Mouse (Mus musculus): ENCODE data around the gene Prkab2. TPM values are rescaled to one million over a fixed set of nuclear protein-coding genes. Genes with fewer than 3 reads are reported as not detected.

Gene Prkab2
- polyA plus RNA-seq, 1 experiment from 2014 or later, result 8.3 TPM

GRCm38 (mm10) chr3:97649469-97649868 is 8.5 kb upstream of the Prkab2 start:
- 72% methylated on average over 6 of the region's 6 CpGs for WGBS
- Histone ChIP-seq H3K9ac (no peak overlapping the region), H3K27ac (replicated peaks) (no peak overlapping the region), H3K4me1 (no peaks in the 10 kb centered on the region), H3K27me3 (no peaks in the 10 kb centered on the region), H3K4me3 (replicated peaks) (no peak overlapping the region), H3K36me3 (no peaks in the 10 kb centered on the region), H3K4me2 (replicated peaks) (no peak overlapping the region), H3K9me3 (replicated peaks) (no peaks in the 10 kb centered on the region)
- ATAC-seq (ENCODE audit: insufficient number of reproducible peaks, low FRiP score, low TSS enrichment, low read depth), result no peak

- ATAC-seq (ENCODE audit: insufficient number of reproducible peaks, low FRiP score, low TSS enrichment, low read depth), result no peak
- Histone ChIP-seq H3K4me2 (replicated peaks) (no peak overlapping the region), H3K27me3 (no peaks in the 10 kb centered on the region), H3K9ac (no peak overlapping the region), H3K27ac (replicated peaks) (no peak overlapping the region), H3K36me3 (no peaks in the 10 kb centered on the region), H3K4me1 (no peaks in the 10 kb centered on the region), H3K4me3 (replicated peaks) (no peak overlapping the region), H3K9me3 (replicated peaks) (no peaks in the 10 kb centered on the region)
- 84% methylated on average over 10 of the region's 10 CpGs for WGBS
These were observed 6.4 kb upstream of the Prkab2 start for GRCm38 (mm10) chr3:97651604-97652003.

GRCm38 (mm10) chr3:97653781-97654180 is 4.2 kb upstream of the Prkab2 start:
- Histone ChIP-seq H3K9ac (no peak overlapping the region), H3K27me3 (no peaks in the 10 kb centered on the region), H3K4me2 (replicated peaks) (no peak overlapping the region), H3K27ac (replicated peaks) (no peak overlapping the region), H3K9me3 (replicated peaks) (no peaks in the 10 kb centered on the region), H3K4me3 (replicated peaks) (no peak overlapping the region), H3K36me3 (no peaks in the 10 kb centered on the region), H3K4me1 (0 out of 2 replicates have a peak, but pooled peaks cover 4% of the 10 kb centered on the region)
- WGBS, result 89% methylated on average over 5 of the region's 5 CpGs
- ATAC-seq (ENCODE audit: insufficient number of reproducible peaks, low FRiP score, low TSS enrichment, low read depth), result no peak

- H3K4me2 ChIP-seq (replicated peaks), result no peak overlapping the region
- no peak overlapping the region for H3K9ac ChIP-seq
- H3K27ac ChIP-seq (replicated peaks), result no peak overlapping the region
- ATAC-seq (ENCODE audit: insufficient number of reproducible peaks, low FRiP score, low TSS enrichment, low read depth), result no peak
- H3K27me3 ChIP-seq, result no peaks in the 10 kb centered on the region
- WGBS, result 80% methylated on average over 8 of the region's 8 CpGs
- no peaks in the 10 kb centered on the region for H3K9me3 ChIP-seq (replicated peaks)
- peaks cover 15% of the 10 kb centered on the region; the same call in 1 of the 2 replicates for H3K4me1 ChIP-seq
- no peaks in the 10 kb centered on the region for H3K36me3 ChIP-seq
- no peak overlapping the region for H3K4me3 ChIP-seq (replicated peaks)
These were observed 3.1 kb upstream of the Prkab2 start for GRCm38 (mm10) chr3:97654901-97655300.

GRCm38 (mm10) chr3:97658426-97659193 is 617 bp downstream of the Prkab2 start:
- H3K4me3 ChIP-seq (replicated peaks), result peak overlapping the region; percentile 96
- H3K27me3 ChIP-seq, result no peaks in the 10 kb centered on the region
- WGBS, result under 1% methylated on average over 50 of the region's 50 CpGs
- no peaks in the 10 kb centered on the region for H3K9me3 ChIP-seq (replicated peaks)
- peaks cover 15% of the 10 kb centered on the region; the same call in 1 of the 2 replicates for H3K4me1 ChIP-seq
- H3K9ac ChIP-seq, result peak overlapping the region; percentile 53
- H3K36me3 ChIP-seq, result peaks cover 8% of the 10 kb centered on the region
- peak overlapping the region; percentile 75 for H3K4me2 ChIP-seq (replicated peaks)
- ATAC-seq (ENCODE audit: insufficient number of reproducible peaks, low FRiP score, low TSS enrichment, low read depth), result peak; percentile 83
- peak overlapping the region; percentile 73 for H3K27ac ChIP-seq (replicated peaks)

- WGBS, result 83% methylated on average over 7 of the region's 7 CpGs
- Histone ChIP-seq H3K4me2 (replicated peaks) (peak overlapping the region; percentile 75; the same call in 1 of the 2 replicates), H3K4me3 (replicated peaks) (peak overlapping the region; percentile 96; the same call in 1 of the 2 replicates), H3K27me3 (no peaks in the 10 kb centered on the region), H3K36me3 (peaks cover 15% of the 10 kb centered on the region), H3K9me3 (replicated peaks) (no peaks in the 10 kb centered on the region), H3K9ac (no peak overlapping the region), H3K27ac (replicated peaks) (no peak overlapping the region), H3K4me1 (peaks cover 15% of the 10 kb centered on the region; the same call in 1 of the 2 replicates)
- ATAC-seq (ENCODE audit: insufficient number of reproducible peaks, low FRiP score, low TSS enrichment, low read depth), result no peak
These were observed 1.8 kb downstream of the Prkab2 start for GRCm38 (mm10) chr3:97659746-97660145.

GRCm38 (mm10) chr3:97661206-97661605 is 3.2 kb downstream of the Prkab2 start:
- no peak for ATAC-seq (ENCODE audit: insufficient number of reproducible peaks, low FRiP score, low TSS enrichment, low read depth)
- no peak overlapping the region for H3K27ac ChIP-seq (replicated peaks)
- H3K27me3 ChIP-seq, result no peaks in the 10 kb centered on the region
- H3K4me2 ChIP-seq (replicated peaks), result no peak overlapping the region
- H3K9ac ChIP-seq, result no peak overlapping the region
- H3K4me1 ChIP-seq, result peaks cover 15% of the 10 kb centered on the region; the same call in 1 of the 2 replicates
- 60% methylated on average over 8 of the region's 8 CpGs for WGBS
- H3K4me3 ChIP-seq (replicated peaks), result no peak overlapping the region
- peaks cover 15% of the 10 kb centered on the region for H3K36me3 ChIP-seq
- H3K9me3 ChIP-seq (replicated peaks), result no peaks in the 10 kb centered on the region

GRCm38 (mm10) chr3:97665525-97665924 is 7.5 kb downstream of the Prkab2 start:
- no peaks in the 10 kb centered on the region for H3K4me1 ChIP-seq
- H3K4me2 ChIP-seq (replicated peaks), result no peak overlapping the region
- H3K36me3 ChIP-seq, result peaks cover 44% of the 10 kb centered on the region
- H3K9ac ChIP-seq, result no peak overlapping the region
- no peaks in the 10 kb centered on the region for H3K27me3 ChIP-seq
- 52% methylated on average over 9 of the region's 9 CpGs for WGBS
- no peak overlapping the region for H3K4me3 ChIP-seq (replicated peaks)
- no peak for ATAC-seq (ENCODE audit: insufficient number of reproducible peaks, low FRiP score, low TSS enrichment, low read depth)
- no peak overlapping the region for H3K27ac ChIP-seq (replicated peaks)
- no peaks in the 10 kb centered on the region for H3K9me3 ChIP-seq (replicated peaks)

GRCm38 (mm10) chr3:97666154-97666553 is 8.2 kb downstream of the Prkab2 start:
- no peak overlapping the region; the same call in 1 of the 2 replicates for H3K27ac ChIP-seq (replicated peaks)
- H3K4me1 ChIP-seq, result no peaks in the 10 kb centered on the region
- no peak for ATAC-seq (ENCODE audit: insufficient number of reproducible peaks, low FRiP score, low TSS enrichment, low read depth)
- peaks cover 44% of the 10 kb centered on the region for H3K36me3 ChIP-seq
- no peaks in the 10 kb centered on the region for H3K9me3 ChIP-seq (replicated peaks)
- 66% methylated on average over 8 of the region's 8 CpGs for WGBS
- no peak overlapping the region for H3K4me3 ChIP-seq (replicated peaks)
- no peak overlapping the region for H3K4me2 ChIP-seq (replicated peaks)
- H3K27me3 ChIP-seq, result no peaks in the 10 kb centered on the region
- no peak overlapping the region for H3K9ac ChIP-seq

GRCm38 (mm10) chr3:97667093-97667675 is 9.2 kb downstream of the Prkab2 start:
- WGBS, result 57% methylated on average over 14 of the region's 14 CpGs
- H3K4me1 ChIP-seq, result no peaks in the 10 kb centered on the region
- H3K9ac ChIP-seq, result no peak overlapping the region
- H3K36me3 ChIP-seq, result peaks cover 44% of the 10 kb centered on the region
- no peak overlapping the region for H3K4me3 ChIP-seq (replicated peaks)
- H3K4me2 ChIP-seq (replicated peaks), result no peak overlapping the region
- H3K27me3 ChIP-seq, result no peaks in the 10 kb centered on the region
- ATAC-seq (ENCODE audit: insufficient number of reproducible peaks, low FRiP score, low TSS enrichment, low read depth), result no peak
- H3K9me3 ChIP-seq (replicated peaks), result no peaks in the 10 kb centered on the region
- no peak overlapping the region for H3K27ac ChIP-seq (replicated peaks)

- no peak within 1 kb of the TSS for H3K9ac ChIP-seq
- no peak within 1 kb of the TSS for H3K4me2 ChIP-seq (replicated peaks)
- H3K4me3 ChIP-seq (replicated peaks), result no peak within 1 kb of the TSS
- H3K4me1 ChIP-seq, result no peaks in the 10 kb centered on the region
- H3K27ac ChIP-seq (replicated peaks), result no peak within 1 kb of the TSS
- H3K9me3 ChIP-seq (replicated peaks), result no peaks in the 10 kb centered on the region
- H3K27me3 ChIP-seq, result no peaks in the 10 kb centered on the region
- no peak for ATAC-seq (ENCODE audit: insufficient number of reproducible peaks, low FRiP score, low TSS enrichment, low read depth)
- H3K36me3 ChIP-seq, result peaks cover 11% of the 10 kb centered on the region
- WGBS, result 88% methylated on average over 7 of the region's 7 CpGs
These were observed 16.7 kb downstream of the Prkab2 start, which contains the start of gene Gm17651 for GRCm38 (mm10) chr3:97674644-97675110. Gm17651 (minus strand) TSS chr3:97674694.
